Mouse (Mus musculus) olfactory bulb, adult 2 months (tissue): ENCODE measurements around the gene Timm17b.

Source experiments
- CTCF ChIP-seq: fragments of 200-500 bp; IDR thresholded peaks from 2 replicates; pipeline ENCODE4 v1.5.1; 2012; ENCODE audit warnings: low read depth, mild to moderate bottlenecking, low read length, moderate library complexity; ENCODE audit not compliant: insufficient read depth
- POLR2A ChIP-seq: fragments of 200-500 bp; IDR thresholded peaks from 2 replicates; pipeline ENCODE4 v1.6.1; 2012; ENCODE audit warnings: mild to moderate bottlenecking, low read depth, low read length, moderate library complexity; ENCODE audit not compliant: insufficient read depth

DNA sequence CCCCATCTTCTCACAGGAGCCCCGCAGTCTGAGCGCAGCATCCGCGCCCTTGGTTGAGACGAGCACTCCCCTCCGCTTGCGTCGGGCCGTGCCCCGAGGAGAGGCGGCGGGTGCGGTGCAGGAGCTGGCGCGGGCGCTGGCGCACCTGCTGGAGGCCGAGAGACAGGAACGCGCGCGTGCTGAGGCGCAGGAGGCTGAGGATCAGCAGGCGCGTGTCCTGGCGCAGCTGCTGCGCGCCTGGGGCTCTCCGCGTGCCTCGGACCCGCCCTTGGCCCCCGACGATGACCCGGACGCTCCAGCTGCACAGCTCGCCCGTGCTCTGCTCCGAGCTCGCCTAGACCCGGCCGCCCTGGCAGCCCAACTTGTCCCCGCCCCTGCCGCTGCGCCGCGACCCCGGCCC is 22.9 kb downstream of the Timm17b start:
- TF ChIP-seq CTCF (no peak), POLR2A (no peak)
